9 mouse cellular contexts compared by ENCODE assay signal in the genomic region with DNA sequence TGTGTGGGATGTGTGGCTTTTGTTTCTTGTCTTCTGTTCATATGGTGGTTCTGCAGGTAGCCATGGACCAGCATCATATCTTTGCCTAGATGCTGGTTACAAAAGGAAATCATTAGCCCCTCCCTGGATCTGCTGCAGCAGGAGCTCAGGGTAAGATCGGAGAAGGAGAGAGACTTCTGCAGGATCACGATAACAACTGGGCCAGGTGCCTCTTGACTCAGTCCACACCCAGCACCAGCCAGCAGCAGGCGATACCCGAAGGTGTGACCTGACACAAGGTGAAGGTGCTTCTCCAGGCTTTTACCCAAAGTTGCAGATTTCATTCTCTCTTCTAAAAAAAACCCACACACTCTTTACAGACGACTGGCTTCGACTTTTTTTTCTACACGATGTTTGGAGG. TPM values are rescaled to one million over a fixed set of nuclear protein-coding genes. Genes with fewer than 3 reads are reported as not detected.
A peak's percentile ranks its signal among the peaks of the same experiment; 100 is the strongest.
DNase-seq lines count a peak whose midpoint lies in the region; ATAC-seq and TF ChIP-seq lines count a peak whose summit lies in the region.
"Had no signal": no experiment of that assay in that cellular context is flagged by ENCODE, and none has a peak within 500 bp of the region (broad histone marks: within the 10 kb centered on the region; RNA-seq: fewer than 3 reads in every experiment).

No protein-coding gene starts in this region.

- H3K4me2 ChIP-seq in heart, embryonic 11.5 days = peak overlapping the region; percentile 96
- H3K4me2 ChIP-seq in hindbrain, embryonic 11.5 days (replicated peaks; ENCODE audit: low read depth, low read length) = peak overlapping the region; percentile 85

- no peak for ATAC-seq in heart, embryonic 11.5 days (replicated peaks; ENCODE audit: insufficient number of reproducible peaks, low FRiP score, low TSS enrichment)
- ATAC-seq in hindbrain, embryonic 11.5 days (ENCODE audit: low FRiP score) = no peak

- DNase-seq in heart, postnatal 36 days = no peak
- DNase-seq in hindbrain, embryonic 11.5 days (ENCODE audit: low spot score) = no peak
- DNase-seq in thymus, postnatal 4 days = no peak
- no peak for DNase-seq in frontal cortex, postnatal 36 days (ENCODE audit: low spot score in 2 of 2)
- no peak for DNase-seq in embryo, embryonic 10.5 days (ENCODE audit: low spot score)
- DNase-seq: cerebellum, adult 9-11 months had no signal

- no peak for TF ChIP-seq CTCF in bone marrow, adult 2 months (IDR thresholded peaks at IDR 0.05; ENCODE audit: control insufficient read depth, insufficient read depth, low read length)

- H3K79me2 ChIP-seq in macrophage (ENCODE audit: inconsistent target) = peaks cover 69% of the 10 kb centered on the region

- no peak overlapping the region for H3K27ac ChIP-seq in heart, embryonic 11.5 days (ENCODE audit: low read depth, low read length)
- peak overlapping the region; percentile 62; the same call in 1 of the 2 replicates for H3K27ac ChIP-seq in bone marrow, adult 2 months (ENCODE audit: control insufficient read depth, insufficient read depth, low read depth, low read length, poor library complexity)
- H3K27ac ChIP-seq in hindbrain, embryonic 11.5 days (ENCODE audit: low read depth, low read length) = no peak overlapping the region
- H3K27ac ChIP-seq in macrophage = 0 out of 2 replicates have a peak overlapping the region, but pooled peaks have one; percentile 8

- no peak overlapping the region for H3K9ac ChIP-seq in heart, embryonic 11.5 days (ENCODE audit: low read depth, low read length)
- H3K9ac ChIP-seq in hindbrain, embryonic 11.5 days (ENCODE audit: low read depth, low read length) = 0 out of 2 replicates have a peak overlapping the region, but pooled peaks have one; percentile 4

- intact Hi-C loops in heart, postnatal 36 days (cut with DNase I) = no loop called here

- H3K4me3 ChIP-seq in heart, embryonic 11.5 days (ENCODE audit: low read depth, low read length) = peak overlapping the region; percentile 71
- H3K4me3 ChIP-seq in bone marrow, adult 2 months (replicated peaks; ENCODE audit: control insufficient read depth, low read depth, low read length) = peak overlapping the region; percentile 49
- peak overlapping the region; percentile 8; the same call in 1 of the 2 replicates for H3K4me3 ChIP-seq in hindbrain, embryonic 11.5 days (ENCODE audit: low read depth, low read length)
- no peak overlapping the region for H3K4me3 ChIP-seq in macrophage (ENCODE audit: inconsistent target)

- no peaks in the 10 kb centered on the region for H3K27me3 ChIP-seq in heart, embryonic 11.5 days (ENCODE audit: control insufficient read depth, insufficient read depth, low read length)
- H3K27me3 ChIP-seq in hindbrain, embryonic 11.5 days (ENCODE audit: control insufficient read depth, insufficient read depth, low read length) = no peaks in the 10 kb centered on the region

- no peaks in the 10 kb centered on the region for H3K9me3 ChIP-seq in heart, embryonic 11.5 days (replicated peaks; ENCODE audit: control insufficient read depth, low read length)
- no peaks in the 10 kb centered on the region for H3K9me3 ChIP-seq in hindbrain, embryonic 11.5 days (ENCODE audit: control insufficient read depth, low read length)

- TF ChIP-seq POLR2A in bone marrow, adult 2 months (IDR thresholded peaks at IDR 0.05; ENCODE audit: borderline replicate concordance, control insufficient read depth, low read depth, low read length) = no peak

- H3K4me1 ChIP-seq in heart, embryonic 11.5 days (ENCODE audit: control insufficient read depth, insufficient read depth, low read length) = peaks cover 49% of the 10 kb centered on the region
- peaks cover 7% of the 10 kb centered on the region for H3K4me1 ChIP-seq in bone marrow, adult 2 months (ENCODE audit: control insufficient read depth, insufficient read depth, low read length)
- H3K4me1 ChIP-seq in hindbrain, embryonic 11.5 days (replicated peaks; ENCODE audit: control insufficient read depth, insufficient read depth, low read length) = peaks cover 5% of the 10 kb centered on the region; the same call in 1 of the 2 replicates

- 48% methylated on average over 7 of the region's 7 CpGs for WGBS in heart, embryonic 11.5 days (ENCODE audit: insufficient replicate concordance)
- WGBS in bone marrow, adult 2 months = 63% methylated on average over 7 of the region's 7 CpGs
- WGBS in hindbrain, embryonic 11.5 days = 78% methylated on average over 7 of the region's 7 CpGs
- WGBS in macrophage (ENCODE audit: missing documents) = 85% methylated on average over 7 of the region's 7 CpGs

- H3K36me3 ChIP-seq in heart, embryonic 11.5 days (ENCODE audit: control insufficient read depth, insufficient read depth, low read length) = peaks cover 3% of the 10 kb centered on the region; the same call in 1 of the 2 replicates
- H3K36me3 ChIP-seq in hindbrain, embryonic 11.5 days (ENCODE audit: control insufficient read depth, insufficient read depth, low read length) = no peaks in the 10 kb centered on the region
- H3K36me3 ChIP-seq in macrophage (ENCODE audit: inconsistent target) = peaks cover 17% of the 10 kb centered on the region; the same call in 1 of the 2 replicates

RNA-seq across cellular contexts. Expression of a gene that starts 2.6 kb away (rescaled TPM):
- polyA plus RNA-seq in heart, embryonic 11.5 days (2014; fragmentation: Nextera tagmentation; extraction: Ambion mirVana) = 30.9 and 32.4 TPM in 2 replicates
- total RNA-seq in heart, postnatal 36 days (2021) = 10 to 100 TPM; 43.2 to 43.3 TPM
- 16.0 and 19.0 TPM in 2 replicates for polyA plus RNA-seq in bone marrow, adult 2 months (2011; ENCODE audit: insufficient read depth, insufficient read length, low replicate concordance, missing spikeins)
- polyA plus RNA-seq in hindbrain, embryonic 11.5 days (2014; fragmentation: Nextera tagmentation; extraction: Ambion mirVana) = 37.5 and 40.0 TPM in 2 replicates
- 100 to 1,000 TPM in 1 of 26 experiments, 10 to 100 TPM in 25; 22.7 to 137 (median 49.9) TPM for total RNA-seq in macrophage (2018; cell fraction: chromatin; rRNA removed)
- total RNA-seq in macrophage (2018; cell fraction: cytosol; rRNA removed) = 10 to 100 TPM; 15.5 to 31.1 (median 23.3) TPM
- total RNA-seq in macrophage (2018; cell fraction: nucleus; rRNA removed) = 10 to 100 TPM; 22.8 to 70.3 (median 34.9) TPM
- polyA plus RNA-seq in macrophage (2018) = 20.9 to 28.1 TPM (median 21.2 TPM) in 3 replicates

RNA-seq across cellular contexts. Expression of a gene that starts 48.4 kb away (rescaled TPM):
- polyA plus RNA-seq in heart, embryonic 11.5 days (2014; fragmentation: Nextera tagmentation; extraction: Ambion mirVana) = 38.1 and 50.2 TPM in 2 replicates
- 10 to 100 TPM; 32.2 to 32.9 TPM for total RNA-seq in heart, postnatal 36 days (2021)
- polyA plus RNA-seq in bone marrow, adult 2 months (2011; ENCODE audit: insufficient read depth, insufficient read length, low replicate concordance, missing spikeins) = 5.8 and 9.0 TPM in 2 replicates
- polyA plus RNA-seq in hindbrain, embryonic 11.5 days (2014; fragmentation: Nextera tagmentation; extraction: Ambion mirVana) = 50.6 and 60.1 TPM in 2 replicates
- total RNA-seq in macrophage (2018; cell fraction: chromatin; rRNA removed) = 10 to 100 TPM; 19.2 to 70.9 (median 46.6) TPM
- total RNA-seq in macrophage (2018; cell fraction: cytosol; rRNA removed) = 10 to 100 TPM; 43.5 to 75.6 (median 56.9) TPM
- 10 to 100 TPM; 26.4 to 78.6 (median 42.4) TPM for total RNA-seq in macrophage (2018; cell fraction: nucleus; rRNA removed)
- 46.2 to 84.7 TPM (median 54.7 TPM) in 3 replicates for polyA plus RNA-seq in macrophage (2018)

Comparison
In these comparisons a context has a peak if more than half of its experiments do, and no peak if none do; other contexts are left out.
1. H3K27ac ChIP-seq: peak in bone marrow, adult 2 months (single experiment) and macrophage (single experiment); none in heart, embryonic 11.5 days (single experiment) and hindbrain, embryonic 11.5 days (single experiment).